Mouse (Mus musculus): Measurements from ENCODE around the gene Acp7.
"Not testable (repeated sequence)": the region's sequence is repeated elsewhere in the genome, so short reads cannot be mapped to it uniquely, and the experiment has no call there.

The Acp7 gene

GRCm38 (mm10) chr7:28631073-28631472 lies at the start of gene Acp7:
TSS of gene Acp7 (minus strand) at chr7:28631332.
- in situ Hi-C loops (cut with MboI; ENCODE audit: unreplicated experiment in 2 of 2), result no loop called here

DNA sequence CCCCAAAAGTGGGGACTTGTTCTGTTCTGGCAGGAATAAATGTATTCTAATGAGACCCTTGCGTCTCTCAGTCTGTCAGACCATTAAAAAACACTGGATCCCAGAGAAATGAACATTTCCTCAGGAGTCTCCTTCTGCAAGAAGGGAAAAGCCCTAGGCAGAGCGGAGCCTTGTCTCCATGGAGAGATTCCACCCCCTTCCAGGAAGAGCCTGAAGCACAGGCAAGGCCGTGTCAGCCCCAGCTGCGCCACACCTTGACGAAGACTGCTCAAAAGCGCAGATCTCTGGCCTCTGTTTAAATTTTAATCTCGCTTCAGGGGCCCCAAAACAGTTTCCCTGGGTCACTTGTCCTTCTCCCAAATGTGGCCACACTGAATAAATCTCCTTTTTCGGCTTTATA lies 46.5 kb upstream of the Acp7 start:
- in situ Hi-C loops (cut with MboI; ENCODE audit: unreplicated experiment in 2 of 2), result loop anchor here in 1 of 2 experiments (25.0 kb wide), 1 partner anchor 860 kb away; no protein-coding TSS in a partner anchor

DNA sequence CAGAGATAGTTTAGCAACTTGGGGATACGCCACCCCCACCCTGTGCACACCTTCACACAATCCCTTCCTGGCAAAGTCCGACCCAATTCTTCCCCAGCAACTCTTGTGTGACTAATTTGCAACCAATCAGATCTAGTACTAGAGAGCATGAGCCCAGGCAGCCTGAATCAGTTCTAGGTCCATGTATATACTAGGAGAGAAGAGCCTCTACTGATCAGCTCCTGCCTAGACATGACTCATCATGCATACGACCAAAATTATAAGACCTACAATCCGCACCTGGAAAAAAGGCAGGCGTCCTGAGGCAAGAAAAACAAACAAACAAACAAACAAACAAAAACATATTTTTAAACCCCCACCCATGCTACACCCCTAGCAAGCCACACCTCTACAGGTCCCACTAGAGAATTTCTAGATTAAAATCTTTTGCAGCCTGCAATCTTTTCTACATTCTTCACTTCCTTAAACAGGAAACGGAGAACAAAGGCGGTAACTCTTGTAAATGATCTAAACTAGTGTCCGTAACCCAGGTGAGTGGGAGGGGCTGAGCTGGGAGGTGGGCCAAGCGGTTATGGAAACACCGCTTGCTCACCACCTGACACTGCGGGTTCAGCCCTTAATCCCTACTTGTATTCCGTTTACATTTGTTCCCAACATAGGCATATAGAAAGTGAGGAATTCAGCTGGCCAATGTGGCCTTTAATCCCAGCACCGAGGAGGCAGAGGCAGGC lies 45.8 kb upstream of the Acp7 start:
- in situ Hi-C loops (cut with MboI; ENCODE audit: unreplicated experiment in 2 of 2), result loop anchor here in 1 of 2 experiments (25.0 kb wide), 1 partner anchor 860 kb away; no protein-coding TSS in a partner anchor

DNA sequence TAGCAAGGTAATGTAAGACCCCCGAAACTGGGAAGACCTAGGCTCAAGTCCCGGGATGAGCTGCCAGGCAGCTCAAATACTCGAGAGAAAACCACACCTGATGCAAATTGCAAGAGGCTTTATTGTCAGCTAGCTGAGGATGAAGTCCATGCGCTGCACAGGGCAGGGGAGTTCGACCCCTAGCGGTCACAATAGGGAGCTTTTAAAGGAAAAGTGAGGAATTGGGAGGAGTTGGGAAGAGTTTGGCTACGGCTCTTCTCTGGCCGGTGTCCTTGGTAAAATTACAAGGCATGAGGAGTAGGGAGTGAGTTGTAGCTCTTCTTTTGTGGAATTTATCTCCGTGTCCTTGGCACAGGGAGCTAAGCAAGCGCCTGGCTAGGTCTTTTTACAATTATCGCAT lies 44.6 kb upstream of the Acp7 start:
- in situ Hi-C loops (cut with MboI; ENCODE audit: unreplicated experiment in 2 of 2), result loop anchor here in 1 of 2 experiments (25.0 kb wide), 1 partner anchor 862 kb away; no protein-coding TSS in a partner anchor

DNA sequence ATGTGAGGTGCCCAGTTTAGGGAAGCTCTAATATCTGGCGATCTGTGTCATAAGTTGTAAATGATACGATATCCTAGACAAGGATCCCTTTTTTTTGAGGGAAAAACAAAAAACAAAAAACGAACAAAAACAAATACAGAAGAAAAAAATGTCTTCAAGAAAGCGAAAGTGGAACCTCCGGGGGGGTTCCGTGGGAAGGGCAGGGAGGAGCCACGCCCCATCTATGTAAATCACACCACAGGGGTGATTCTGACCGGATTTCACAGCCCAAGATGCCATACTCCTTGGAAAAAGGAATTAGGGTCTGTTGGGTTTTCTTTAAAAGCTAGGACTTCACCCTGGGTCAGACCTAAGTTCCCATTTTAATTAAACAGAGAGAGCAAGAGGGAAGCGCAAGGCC lies 43.9 kb upstream of the Acp7 start:
- in situ Hi-C loops (cut with MboI; ENCODE audit: unreplicated experiment in 2 of 2), result loop anchor here in 1 of 2 experiments (25.0 kb wide), 1 partner anchor 862 kb away; no protein-coding TSS in a partner anchor

DNA sequence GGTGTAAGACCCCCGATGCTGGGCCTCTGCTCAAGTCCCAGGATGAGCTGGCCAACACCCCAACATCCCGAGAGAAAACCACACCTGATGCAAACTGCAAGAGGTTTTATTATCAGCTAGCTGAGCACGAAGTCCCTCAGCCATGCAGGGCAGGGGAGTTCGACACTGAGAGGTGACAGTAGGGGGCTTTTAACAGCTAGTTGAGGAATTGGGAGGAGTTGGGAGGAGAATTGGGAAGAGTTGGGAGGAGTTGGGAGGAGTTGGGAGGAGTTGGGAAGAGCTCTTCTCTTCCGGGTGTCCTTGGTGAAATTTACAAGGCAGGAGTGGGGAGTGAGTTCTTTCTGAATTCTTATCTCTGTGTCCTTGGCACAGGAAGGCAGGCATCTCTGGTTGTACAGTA lies 41.7 kb upstream of the Acp7 start:
- in situ Hi-C loops (cut with MboI; ENCODE audit: unreplicated experiment in 2 of 2), result not testable (repeated sequence)

DNA sequence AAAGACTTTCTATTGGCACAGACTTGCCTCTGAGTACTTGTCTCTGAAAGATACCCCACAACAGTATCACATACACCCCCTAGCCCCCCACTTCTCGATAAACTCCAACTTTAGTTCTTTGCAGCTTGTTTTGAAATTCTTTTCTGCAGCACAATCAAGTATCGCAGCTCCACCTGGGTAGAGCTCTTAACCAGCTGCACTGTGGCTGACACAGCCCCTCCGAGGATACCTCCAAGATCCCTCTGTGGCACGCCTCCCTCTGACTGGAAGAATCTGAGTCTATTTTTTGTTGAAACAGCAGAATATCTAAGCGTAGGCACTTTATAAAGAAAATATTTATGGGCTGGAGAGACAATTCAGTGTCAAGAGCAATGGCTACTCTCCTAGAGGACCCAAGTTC lies 41.1 kb upstream of the Acp7 start:
- in situ Hi-C loops (cut with MboI; ENCODE audit: unreplicated experiment in 2 of 2), result no loop called here

- in situ Hi-C loops (cut with MboI; ENCODE audit: unreplicated experiment in 2 of 2), result no loop called here
Observed at GRCm38 (mm10) chr7:28671172-28671571, 40.0 kb upstream of the Acp7 start.

DNA sequence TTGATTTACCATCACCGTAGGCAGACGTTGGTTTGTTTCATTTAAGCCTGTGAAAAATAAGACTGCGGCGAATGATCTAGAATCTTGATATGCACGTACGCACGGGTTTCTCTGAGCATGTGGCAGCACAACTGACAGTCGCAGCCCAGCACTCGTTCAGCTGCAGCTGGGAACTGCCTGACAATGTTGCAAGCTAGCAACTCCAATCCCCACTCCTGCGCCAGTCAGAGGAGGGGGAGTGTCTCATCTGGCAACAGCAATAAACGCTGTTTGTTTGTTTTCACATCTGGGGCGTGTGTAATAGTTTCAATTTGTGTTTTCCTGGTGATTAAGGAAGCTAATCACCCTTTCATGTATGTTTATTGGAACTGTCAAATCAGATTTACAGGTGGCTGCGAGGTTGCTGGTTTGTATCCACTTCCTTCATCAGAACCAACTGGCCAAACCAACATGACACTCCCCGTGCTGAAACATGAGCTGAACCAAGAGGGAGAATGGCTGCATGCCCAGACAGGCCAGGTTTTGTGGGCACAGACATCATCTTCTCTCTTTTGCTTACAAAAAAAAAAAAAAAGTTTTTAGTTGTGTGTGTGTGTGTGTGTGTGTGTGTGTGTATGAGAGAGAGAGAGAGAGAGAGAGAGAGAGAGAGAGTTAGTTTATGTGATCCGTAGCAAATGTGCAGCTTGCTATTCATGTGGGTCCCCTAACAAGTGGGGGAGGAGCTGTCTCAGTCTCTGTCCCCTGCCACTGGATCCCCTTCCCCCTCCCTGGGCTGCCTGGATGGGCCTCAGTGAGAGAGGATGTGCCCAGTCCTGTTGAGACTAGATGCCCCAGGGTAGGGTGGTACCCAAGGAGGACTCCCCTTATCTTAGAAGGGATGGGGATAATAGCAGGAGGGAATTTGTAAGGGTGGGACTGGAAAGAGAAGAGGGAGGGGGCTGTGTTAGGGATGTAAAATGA lies 34.8 kb upstream of the Acp7 start:
- in situ Hi-C loops (cut with MboI; ENCODE audit: unreplicated experiment in 2 of 2), result no loop called here

DNA sequence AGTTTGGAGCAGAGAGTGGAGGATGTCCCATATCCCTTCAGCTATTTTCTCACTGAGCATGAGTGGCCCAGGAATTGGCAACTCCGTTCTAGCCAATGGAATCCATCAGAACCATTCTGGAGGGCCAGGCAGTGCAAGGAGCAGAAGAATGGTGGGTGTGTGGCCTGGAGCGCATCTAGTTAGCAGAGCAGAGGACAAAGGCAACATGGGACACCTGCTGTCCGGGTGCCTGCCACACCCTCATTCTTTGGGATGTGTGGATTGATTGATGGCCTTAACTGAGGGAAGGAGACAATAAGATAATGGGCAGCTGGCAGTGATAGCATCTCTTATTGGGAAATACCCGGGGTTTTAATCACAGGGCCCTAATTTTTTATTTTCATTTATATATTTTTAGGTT lies 25.3 kb upstream of the Acp7 start:
- in situ Hi-C loops (cut with MboI; ENCODE audit: unreplicated experiment in 2 of 2), result no loop called here

GRCm38 (mm10) chr7:28651157-28651556 lies 20.0 kb upstream of the Acp7 start:
- in situ Hi-C loops (cut with MboI; ENCODE audit: unreplicated experiment in 2 of 2), result no loop called here

DNA sequence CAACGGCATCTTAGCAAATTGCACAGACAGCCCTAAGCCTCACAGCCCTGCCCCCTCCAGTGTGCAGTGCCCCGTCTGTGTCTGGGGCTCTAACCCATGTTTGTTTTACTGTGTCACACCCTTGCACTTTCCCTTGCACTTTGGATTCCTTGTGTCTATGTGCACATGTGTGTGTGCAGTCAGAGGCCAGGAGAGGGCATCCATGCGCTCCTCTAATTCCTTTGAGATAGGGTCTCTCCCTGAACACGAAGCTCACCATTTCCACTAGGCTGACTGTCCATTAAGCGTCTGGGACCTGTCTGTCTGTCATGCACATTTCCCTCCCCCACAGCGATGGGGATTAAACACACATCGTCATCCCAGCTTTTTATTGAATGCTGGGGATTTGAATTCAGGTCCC lies 15.9 kb upstream of the Acp7 start:
- in situ Hi-C loops (cut with MboI; ENCODE audit: unreplicated experiment in 2 of 2), result no loop called here

- in situ Hi-C loops (cut with MboI; ENCODE audit: unreplicated experiment in 2 of 2), result no loop called here
Observed at GRCm38 (mm10) chr7:28645947-28646475, 14.9 kb upstream of the Acp7 start.

GRCm38 (mm10) chr7:28645366-28645765 lies 14.2 kb upstream of the Acp7 start:
- in situ Hi-C loops (cut with MboI; ENCODE audit: unreplicated experiment in 2 of 2), result no loop called here

DNA sequence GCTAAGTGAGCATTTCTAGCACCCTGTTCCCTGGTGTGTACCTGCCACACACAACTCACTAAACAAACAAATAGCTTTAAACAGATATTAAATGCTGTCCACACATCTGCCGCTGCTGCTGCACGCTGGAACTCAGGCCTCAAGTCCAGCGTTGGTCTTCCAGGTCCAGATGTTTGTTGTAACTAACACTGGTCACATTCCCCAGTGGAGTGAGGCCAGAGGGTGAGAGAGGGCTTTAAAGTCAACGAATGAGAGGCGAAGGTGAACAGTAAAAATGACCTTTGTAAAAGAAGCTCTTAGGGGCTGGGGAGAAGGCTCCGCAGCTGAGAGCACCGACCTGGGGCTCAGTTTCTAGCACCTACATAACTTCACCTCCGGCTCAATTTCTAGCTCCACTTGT lies 10.4 kb upstream of the Acp7 start:
- in situ Hi-C loops (cut with MboI; ENCODE audit: unreplicated experiment in 2 of 2), result no loop called here

GRCm38 (mm10) chr7:28637511-28637910 lies 6.4 kb upstream of the Acp7 start:
- in situ Hi-C loops (cut with MboI; ENCODE audit: unreplicated experiment in 2 of 2), result no loop called here

- in situ Hi-C loops (cut with MboI; ENCODE audit: unreplicated experiment in 2 of 2), result no loop called here
Observed at GRCm38 (mm10) chr7:28634128-28634527, 3.0 kb upstream of the Acp7 start.

- in situ Hi-C loops (cut with MboI; ENCODE audit: unreplicated experiment in 2 of 2), result loop anchor here in 1 of 2 experiments (25.0 kb wide), 1 partner anchor 263 kb away; the partner anchor contains the start of gene Capn12
Observed at GRCm38 (mm10) chr7:28624791-28625190, 6.3 kb downstream of the Acp7 start.

GRCm38 (mm10) chr7:28619098-28619715 lies 11.9 kb downstream of the Acp7 start:
- in situ Hi-C loops (cut with MboI; ENCODE audit: unreplicated experiment in 2 of 2), result loop anchor here (10.0 to 25.0 kb wide), 3 partner anchors 96 to 268 kb away; partner anchors contain the start of genes Capn12 (in 1 of the 2) and Fbxo17 (in 1 of the 2)

GRCm38 (mm10) chr7:28605951-28606350 lies 25.2 kb downstream of the Acp7 start:
- in situ Hi-C loops (cut with MboI; ENCODE audit: unreplicated experiment in 2 of 2), result loop anchor here in 1 of 2 experiments (10.0 to 25.0 kb wide), 2 partner anchors 281 to 451 kb away; partner anchors contain the start of gene Capn12
